ENCODE assay signal across 7 mouse cellular contexts in genomic region chr1:143738811-143739210, GRCm38 (mm10). TPM values are rescaled to one million over a fixed set of nuclear protein-coding genes. Genes with fewer than 3 reads are reported as not detected.
A peak's percentile ranks its signal among the peaks of the same experiment; 100 is the strongest.
DNase-seq lines count a peak whose midpoint lies in the region; ATAC-seq and TF ChIP-seq lines count a peak whose summit lies in the region.

No protein-coding gene starts in this region.

- H3K27me3 ChIP-seq in limb, embryonic 11.5 days (ENCODE audit: control insufficient read depth, insufficient read depth, low read length): no peaks in the 10 kb centered on the region
- H3K27me3 ChIP-seq in myocyte (ENCODE audit: control insufficient read depth, insufficient read depth, insufficient read length): no peaks in the 10 kb centered on the region

- no peak overlapping the region for H3K27ac ChIP-seq in limb, embryonic 11.5 days (replicated peaks; ENCODE audit: low read depth, low read length)

- H3K9me3 ChIP-seq in limb, embryonic 11.5 days (ENCODE audit: control insufficient read depth, low read length): no peaks in the 10 kb centered on the region

- peak overlapping the region; percentile 70 for H3K4me3 ChIP-seq in limb, embryonic 11.5 days (ENCODE audit: low read depth, low read length)
- peak overlapping the region; percentile 50 for H3K4me3 ChIP-seq in myocyte

- TF ChIP-seq POLR2A in myocyte (IDR thresholded peaks at IDR 0.05; ENCODE audit: insufficient read length, low read depth): no peak

- H3ac ChIP-seq in myocyte (ENCODE audit: control insufficient read depth, insufficient read length): peak overlapping the region; percentile 66

- peak; percentile 48; the same call in 1 of the 2 replicates for ATAC-seq in erythroid progenitor cell, adult 5-6 weeks (replicated peaks; ENCODE audit: low FRiP score, poor library complexity, severe bottlenecking)
- no peak for ATAC-seq in limb, embryonic 11.5 days (ENCODE audit: insufficient number of reproducible peaks, low FRiP score, low TSS enrichment, low read depth)

- peak overlapping the region; percentile 71 for H3K4me2 ChIP-seq in limb, embryonic 11.5 days (ENCODE audit: low read depth, severe bottlenecking)
- peak overlapping the region; percentile 89 for H3K4me2 ChIP-seq in myocyte (ENCODE audit: low read depth)

- DNase-seq in 416B (ENCODE audit: low read depth): peak; percentile 52
- DNase-seq in CD4-positive, CD25-positive, alpha-beta regulatory T cell, adult 2 months (ENCODE audit: low read depth, low spot score): peak; percentile 65
- DNase-seq in limb, embryonic 11.5 days (ENCODE audit: low spot score): no peak
- no peak for DNase-seq in spleen, postnatal 14 days (ENCODE audit: low spot score in 2 of 2)
- DNase-seq in left cerebral cortex, adult 18-20 months (ENCODE audit: low spot score in 2 of 2): no peak

- H3K79me2 ChIP-seq in myocyte (ENCODE audit: control insufficient read depth, insufficient read depth): no peaks in the 10 kb centered on the region

- H3K9ac ChIP-seq in limb, embryonic 11.5 days (ENCODE audit: low read length): no peak overlapping the region; the same call in 1 of the 2 replicates

- no peaks in the 10 kb centered on the region for H3K4me1 ChIP-seq in limb, embryonic 11.5 days (ENCODE audit: control insufficient read depth, insufficient read depth, low read length)

- WGBS in limb, embryonic 11.5 days: 33% methylated on average over 11 of the region's 11 CpGs

- peaks cover 2% of the 10 kb centered on the region; the same call in 1 of the 2 replicates for H3K36me3 ChIP-seq in limb, embryonic 11.5 days (ENCODE audit: control insufficient read depth, insufficient read depth, low read length)
- H3K36me3 ChIP-seq in myocyte (ENCODE audit: control insufficient read depth, insufficient read depth): peaks cover 13% of the 10 kb centered on the region

TF ChIP-seq in myocyte, 11 proteins besides CTCF, POLR2A, EP300 and RAD21:
- TF ChIP-seq MYOG (IDR thresholded peaks at IDR 0.05; ENCODE audit: control insufficient read depth in 1 of 3, insufficient read depth in 1 of 3, insufficient read length in 2 of 3, low read depth in 2 of 3) (no peak), POLR2AphosphoS2 (IDR thresholded peaks at IDR 0.05; ENCODE audit: insufficient read length, low read depth) (no peak), MAX (IDR thresholded peaks at IDR 0.05; ENCODE audit: low read depth) (no peak), SRF (IDR thresholded peaks at IDR 0.05; ENCODE audit: control insufficient read depth, insufficient read length, low read depth) (no peak)
TF ChIP-seq in myocyte: peak in this region for 0.

RNA-seq across cellular contexts. Expression of gene Glrx2, which starts 22.7 kb away (rescaled TPM):
- 16.3 and 28.5 TPM in 2 replicates for total RNA-seq in erythroid progenitor cell, adult 5-6 weeks (2015; ENCODE audit: low replicate concordance)
- total RNA-seq in erythroid progenitor cell, adult 5-6 weeks (2017; ENCODE audit: low replicate concordance): 8.2 and 19.1 TPM in 2 replicates
- 71.1 and 79.4 TPM in 2 replicates for polyA plus RNA-seq in limb, embryonic 11.5 days (2014; fragmentation: Nextera tagmentation; extraction: Ambion mirVana)
- 81.0 TPM for polyA plus RNA-seq in myocyte (2012; fragmentation: generic; extraction: Trizol)
- total RNA-seq in left cerebral cortex, adult 18-20 months (2021): 100 to 1,000 TPM; 114 to 117 TPM

RNA-seq across cellular contexts. Expression of gene Cdc73, which starts 36.1 kb away (rescaled TPM):
- 20.1 and 38.9 TPM in 2 replicates for total RNA-seq in erythroid progenitor cell, adult 5-6 weeks (2015; ENCODE audit: low replicate concordance)
- total RNA-seq in erythroid progenitor cell, adult 5-6 weeks (2017; ENCODE audit: low replicate concordance): 29.4 and 30.2 TPM in 2 replicates
- 22.0 and 22.3 TPM in 2 replicates for polyA plus RNA-seq in limb, embryonic 11.5 days (2014; fragmentation: Nextera tagmentation; extraction: Ambion mirVana)
- 15.6 TPM for polyA plus RNA-seq in myocyte (2012; fragmentation: generic; extraction: Trizol)
- total RNA-seq in left cerebral cortex, adult 18-20 months (2021): 10 to 100 TPM; 68.1 to 76.1 TPM

RNA-seq across cellular contexts. Expression of gene Trove2, which starts 38.1 kb away (rescaled TPM):
- 0.72 TPM in 1 of 2 replicates, not detected in the other for total RNA-seq in erythroid progenitor cell, adult 5-6 weeks (2015; ENCODE audit: low replicate concordance)
- 0.51 TPM in 1 of 2 replicates, not detected in the other for total RNA-seq in erythroid progenitor cell, adult 5-6 weeks (2017; ENCODE audit: low replicate concordance)
- polyA plus RNA-seq in limb, embryonic 11.5 days (2014; fragmentation: Nextera tagmentation; extraction: Ambion mirVana): 22.3 and 25.5 TPM in 2 replicates
- 1.9 TPM for polyA plus RNA-seq in myocyte (2012; fragmentation: generic; extraction: Trizol)
- 10 to 100 TPM; 30.6 to 32.0 TPM for total RNA-seq in left cerebral cortex, adult 18-20 months (2021)

RNA-seq across cellular contexts. Expression of gene Uchl5, which starts 38.3 kb away (rescaled TPM):
- 50.5 and 64.1 TPM in 2 replicates for total RNA-seq in erythroid progenitor cell, adult 5-6 weeks (2015; ENCODE audit: low replicate concordance)
- total RNA-seq in erythroid progenitor cell, adult 5-6 weeks (2017; ENCODE audit: low replicate concordance): 42.4 and 126 TPM in 2 replicates
- 85.9 and 89.0 TPM in 2 replicates for polyA plus RNA-seq in limb, embryonic 11.5 days (2014; fragmentation: Nextera tagmentation; extraction: Ambion mirVana)
- 13.9 TPM for polyA plus RNA-seq in myocyte (2012; fragmentation: generic; extraction: Trizol)
- total RNA-seq in left cerebral cortex, adult 18-20 months (2021): 10 to 100 TPM; 40.7 to 43.4 TPM

Comparison
In these comparisons a context has a peak if more than half of its experiments do, and no peak if none do; other contexts are left out.
1. DNase-seq: peak in 416B (single experiment) and CD4-positive, CD25-positive, alpha-beta regulatory T cell, adult 2 months (single experiment); none in limb, embryonic 11.5 days (single experiment), spleen, postnatal 14 days (0 of 2) and left cerebral cortex, adult 18-20 months (0 of 2).
2. RNA of gene Trove2, which starts 38.1 kb away (total RNA-seq): 30.6 to 32.0 TPM in left cerebral cortex, adult 18-20 months; 0.51 to 0.72 TPM in erythroid progenitor cell, adult 5-6 weeks; every median in the first group is over 10 times any median in the second.